Mouse (Mus musculus) heart, postnatal 36 days (tissue): Measurements from ENCODE around the gene Ccdc146. TPM values are rescaled to one million over a fixed set of nuclear protein-coding genes. Genes with fewer than 3 reads are reported as not detected.

Experiments
- DNase-seq, 2 experiments: peaks; one replicate each; pipeline ENCODE4 v3.0.0; 2021 to 2022
- intact Hi-C: fragments of 180-260 bp; cut with DNase I; formaldehyde crosslinking; loops from one replicate; pipeline ENCODE4 v1.15.1; 2025
- total RNA-seq, 2 experiments: library from RNA; stranded (reverse); gene quantifications; 2 replicates each; pipeline ENCODE4 v1.2.3; 2021

Ccdc146 gene
- total RNA-seq, 2 experiments from 2014 or later, result 2.1 to 3.4 TPM

DNA sequence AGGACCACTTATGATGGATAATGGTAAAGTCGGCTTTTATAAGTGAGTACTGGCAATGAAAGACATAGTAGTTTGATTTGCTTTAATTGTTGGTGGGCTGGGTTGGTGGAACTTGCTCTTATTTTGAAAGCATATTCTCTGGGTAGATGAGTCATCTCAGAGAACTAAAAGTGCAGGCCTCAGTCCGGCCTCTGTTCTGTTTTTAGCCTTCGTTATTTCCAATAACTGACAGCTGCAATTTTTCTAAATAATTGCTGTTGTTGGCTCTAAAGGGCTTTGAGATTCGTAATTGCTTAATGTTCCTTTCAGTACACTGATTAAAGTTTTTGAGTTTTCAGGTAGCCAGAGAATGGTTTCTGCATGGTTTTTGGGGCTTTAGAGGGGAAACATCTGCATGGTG is 153.7 kb downstream of the Ccdc146 start:
- intact Hi-C loops, result no loop called here
- no peak for DNase-seq

DNA sequence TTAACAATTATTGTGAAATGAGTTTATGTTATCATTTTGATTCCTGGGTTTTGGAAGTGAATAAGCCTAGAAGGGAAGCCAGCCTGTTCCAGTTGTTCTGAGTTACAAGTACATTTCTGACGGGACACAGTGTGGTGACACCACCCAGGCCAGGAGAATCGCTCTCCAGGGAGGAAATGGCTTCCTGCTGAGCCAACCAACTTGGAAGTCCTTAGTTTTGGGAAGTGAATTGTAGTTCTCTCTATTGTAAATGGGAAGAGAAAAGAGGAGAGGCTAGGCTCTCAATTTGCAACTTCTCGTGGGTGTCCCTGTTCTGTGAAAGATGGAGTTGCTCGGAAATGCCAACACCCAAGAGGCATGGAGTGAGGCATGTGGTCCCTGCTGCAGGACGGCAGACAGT is 155.0 kb downstream of the Ccdc146 start:
- DNase-seq, result peak; percentile 52 to 67
- intact Hi-C loops, result loop anchor here (10.0 kb wide), 2 partner anchors 355 to 465 kb away; partner anchors contain the start of gene Pmpcb

DNA sequence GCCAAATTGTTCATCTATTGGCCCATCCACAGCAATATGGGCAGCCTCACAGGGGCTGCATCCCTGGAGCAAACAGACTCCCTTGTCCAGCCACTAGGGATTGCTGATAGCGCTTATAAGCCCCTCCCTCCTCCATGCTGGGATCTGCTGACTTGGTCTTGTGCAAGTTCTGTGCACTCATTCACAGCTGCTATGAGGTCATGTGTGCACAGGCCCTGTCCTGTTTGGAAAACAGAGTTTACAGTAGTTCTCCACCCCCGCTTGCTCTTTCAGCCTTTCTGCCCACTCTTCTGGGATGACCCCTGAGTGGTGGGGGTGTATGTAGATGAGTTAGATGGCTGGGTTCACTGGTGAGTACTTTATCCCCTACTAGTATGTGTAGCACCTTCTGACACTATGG is 157.4 kb downstream of the Ccdc146 start:
- intact Hi-C loops, result loop anchor here (10.0 kb wide), 2 partner anchors 352 to 468 kb away; partner anchors contain the start of gene Pmpcb
- peak in 1 of 2 experiments; percentile 46 for DNase-seq

DNA sequence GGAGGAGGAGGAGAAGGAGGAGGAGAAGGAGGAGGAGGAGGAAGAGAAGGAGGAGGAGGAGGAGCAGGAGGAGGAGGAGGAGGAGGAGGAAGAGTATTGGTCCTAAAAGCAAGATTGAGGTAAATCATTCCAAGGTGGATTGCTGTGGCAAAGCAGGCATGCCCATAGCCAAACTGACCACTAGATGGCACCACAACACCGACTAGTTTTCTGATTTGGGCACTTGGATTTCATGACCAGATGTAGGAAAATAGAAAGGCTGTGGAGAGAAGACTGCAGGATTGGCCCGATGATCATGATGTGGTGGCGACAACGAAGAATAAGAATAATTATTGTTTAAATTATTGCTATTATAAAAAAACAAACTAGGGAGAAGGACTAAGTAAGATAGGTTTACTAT is 159.4 kb downstream of the Ccdc146 start:
- peak; percentile 85 to 88 for DNase-seq
- intact Hi-C loops, result loop anchor here (1.0 to 10.0 kb wide), 6 partner anchors 66 to 470 kb away; partner anchors contain the start of gene Pmpcb

DNA sequence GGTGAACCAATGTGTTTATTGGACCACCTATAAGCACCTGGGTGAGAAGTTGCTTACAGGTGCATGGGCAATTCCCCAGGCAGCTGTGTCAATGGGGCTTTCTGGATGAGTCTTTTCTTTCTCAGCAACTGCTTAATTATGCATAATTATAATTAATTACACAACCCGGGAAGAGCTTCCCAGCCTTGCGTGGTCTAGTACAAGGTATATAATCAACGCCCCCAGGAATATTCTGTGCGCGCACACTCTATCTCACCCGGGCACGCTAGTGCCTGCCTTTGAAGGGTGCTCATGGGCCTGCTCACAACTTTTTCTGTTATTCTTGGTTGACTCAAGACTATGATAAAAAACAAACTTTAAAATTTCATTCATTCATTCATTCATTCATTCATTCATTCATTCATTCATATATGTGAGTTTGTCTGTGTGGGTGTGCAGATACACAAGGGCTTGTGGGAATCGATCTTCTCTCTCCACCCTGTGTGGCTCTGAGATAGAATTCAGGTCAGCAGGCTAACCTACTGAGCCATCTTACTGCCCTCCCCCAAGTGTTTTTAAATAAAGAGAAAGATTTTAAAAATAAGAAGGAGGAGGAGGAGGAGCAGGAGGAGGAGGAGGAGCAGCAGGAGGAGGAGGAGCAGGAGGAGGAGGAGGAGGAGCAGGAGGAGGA is 160.0 kb downstream of the Ccdc146 start:
- DNase-seq, result no peak
- intact Hi-C loops, result loop anchor here (1.0 to 10.0 kb wide), 6 partner anchors 66 to 470 kb away; partner anchors contain the start of gene Pmpcb

DNA sequence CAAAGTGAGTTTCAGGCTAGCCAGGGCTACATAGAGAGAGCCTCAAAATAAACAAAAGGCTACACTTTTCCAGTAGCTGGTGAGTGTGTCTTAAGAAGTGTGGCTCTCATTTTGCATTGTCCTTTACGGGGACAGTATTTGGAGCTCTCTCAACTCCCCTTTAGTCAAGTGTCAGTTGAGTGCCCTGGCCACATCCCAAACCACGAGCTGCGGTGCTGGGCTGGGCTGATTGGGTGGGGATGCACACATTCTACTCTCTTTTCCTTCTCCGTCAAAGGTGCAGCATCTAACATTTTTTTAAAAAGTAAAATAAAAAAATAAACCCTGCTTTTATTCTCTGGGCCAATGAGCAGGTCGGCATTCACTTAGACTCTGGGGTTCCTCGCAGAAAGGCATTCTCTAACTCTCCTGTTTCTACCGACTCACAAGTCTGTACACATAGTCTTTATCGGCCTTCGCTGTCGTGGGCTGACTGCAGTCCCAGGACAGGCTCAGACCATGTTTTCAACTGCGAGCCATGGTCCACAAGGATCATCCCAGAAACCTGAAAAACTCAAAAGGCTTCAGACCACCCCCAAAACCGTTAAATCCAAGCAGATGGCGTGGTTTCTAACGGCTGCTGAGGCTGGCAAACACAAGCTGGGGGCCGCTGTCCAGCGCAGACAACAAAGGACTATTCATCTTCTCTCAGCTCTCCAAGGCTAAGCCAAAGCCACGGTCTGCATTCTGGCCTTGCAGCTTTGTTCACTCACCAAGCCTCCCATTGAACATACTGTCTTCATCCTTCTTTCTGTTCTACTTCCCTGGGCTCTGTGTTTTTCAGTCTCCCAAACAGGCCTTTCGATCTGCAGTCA is 161.0 kb downstream of the Ccdc146 start:
- intact Hi-C loops, result loop anchor here (2.0 to 10.0 kb wide), 4 partner anchors 67 to 471 kb away; partner anchors contain the start of gene Pmpcb
- DNase-seq, result no peak

DNA sequence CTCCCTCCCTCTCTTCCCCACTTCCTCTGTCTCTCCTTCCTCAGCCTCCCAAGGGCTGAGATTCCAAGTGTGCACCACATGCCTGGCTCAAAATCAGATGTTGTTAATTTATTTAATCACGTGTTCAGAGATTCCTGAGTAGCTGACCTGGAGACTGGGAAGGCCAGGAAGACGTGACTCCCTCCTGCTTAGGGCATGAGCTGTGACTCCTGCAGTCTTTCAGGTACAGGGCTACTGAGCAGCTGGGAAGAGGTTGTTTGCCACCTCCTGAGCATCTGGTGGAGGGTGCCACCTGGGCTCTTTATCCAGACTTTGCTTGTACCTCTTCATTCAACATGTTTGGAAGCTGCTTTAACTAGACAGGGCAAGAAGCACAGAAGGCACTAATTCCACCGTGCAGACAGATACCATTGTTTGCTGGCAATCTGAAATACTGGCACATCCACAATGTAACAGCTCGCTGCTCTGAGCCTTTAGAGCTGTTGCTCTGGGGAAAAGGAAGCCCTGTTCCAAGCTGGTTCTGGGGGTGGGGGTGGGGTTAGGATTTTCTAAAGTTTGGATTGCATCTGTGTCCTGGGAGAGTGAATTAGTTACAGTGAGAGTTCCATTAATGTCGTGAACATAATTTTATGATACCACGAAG is 163.2 kb downstream of the Ccdc146 start:
- intact Hi-C loops, result loop anchor here (10.0 kb wide), 2 partner anchors 347 to 473 kb away; partner anchors contain the start of gene Pmpcb
- DNase-seq, result no peak

DNA sequence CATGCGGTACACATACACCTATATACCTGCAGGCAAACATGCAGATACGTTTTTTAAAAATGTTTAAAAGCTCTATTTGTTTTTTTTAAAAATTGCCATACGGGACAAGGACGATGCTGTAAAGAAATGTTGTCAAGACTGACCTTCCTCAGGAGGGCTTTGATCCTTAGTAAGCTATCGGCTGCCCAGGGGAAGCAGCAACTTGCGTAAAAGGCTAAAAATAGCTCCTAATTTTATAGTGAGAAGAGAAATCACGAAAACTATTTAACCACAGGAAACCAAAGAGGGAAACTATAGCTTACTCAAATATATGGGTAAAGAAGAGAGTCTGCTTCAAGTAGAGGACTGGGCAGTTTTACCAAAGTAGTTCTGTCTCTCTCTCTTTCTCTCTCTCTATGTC is 163.7 kb downstream of the Ccdc146 start:
- intact Hi-C loops, result loop anchor here (10.0 kb wide), 2 partner anchors 346 to 474 kb away; partner anchors contain the start of gene Pmpcb
- no peak for DNase-seq

DNA sequence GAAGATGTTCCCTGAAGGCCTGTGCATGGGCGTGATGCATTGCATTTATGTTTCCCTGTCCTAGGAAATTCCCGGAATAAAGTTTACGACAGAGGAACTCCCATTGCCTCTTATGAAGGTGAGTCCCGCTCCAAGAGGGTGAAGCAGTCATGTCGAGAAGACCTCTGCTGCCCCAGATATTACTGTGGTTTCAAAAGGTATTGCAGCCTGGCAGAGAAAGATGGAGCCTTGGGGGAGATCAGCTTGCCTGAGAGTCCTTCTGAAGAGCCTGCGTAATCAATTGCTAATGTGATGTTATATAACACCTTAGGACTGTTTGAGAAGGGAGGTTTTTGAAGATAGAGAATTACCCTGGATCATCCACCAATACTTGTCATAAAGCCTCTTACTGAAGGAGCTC is 166.7 kb downstream of the Ccdc146 start:
- DNase-seq, result no peak
- intact Hi-C loops, result loop anchor here (5.0 to 10.0 kb wide), 3 partner anchors 71 to 243 kb away; partner anchors contain the start of gene Gsap

DNA sequence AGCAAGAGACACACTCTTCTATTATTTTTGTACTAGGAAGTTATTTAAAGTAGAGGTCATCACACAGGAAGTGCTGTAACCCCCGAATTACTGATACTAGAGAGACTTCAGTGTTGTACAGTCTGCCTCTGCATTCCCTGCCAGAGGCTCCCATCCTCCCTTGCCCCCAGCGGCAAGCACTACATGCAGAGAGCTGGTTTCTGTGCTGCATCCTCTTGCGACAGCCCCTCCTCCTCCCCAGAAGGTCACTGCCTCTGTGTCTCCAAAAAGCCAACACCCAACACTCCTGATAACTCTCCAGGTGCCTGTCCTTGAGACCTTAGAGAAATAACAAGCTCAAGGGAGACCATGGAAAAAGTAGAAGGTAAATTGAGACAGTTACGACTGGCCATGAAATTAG is 167.4 kb downstream of the Ccdc146 start:
- intact Hi-C loops, result loop anchor here (5.0 to 10.0 kb wide), 3 partner anchors 70 to 242 kb away; partner anchors contain the start of gene Gsap
- no peak for DNase-seq

DNA sequence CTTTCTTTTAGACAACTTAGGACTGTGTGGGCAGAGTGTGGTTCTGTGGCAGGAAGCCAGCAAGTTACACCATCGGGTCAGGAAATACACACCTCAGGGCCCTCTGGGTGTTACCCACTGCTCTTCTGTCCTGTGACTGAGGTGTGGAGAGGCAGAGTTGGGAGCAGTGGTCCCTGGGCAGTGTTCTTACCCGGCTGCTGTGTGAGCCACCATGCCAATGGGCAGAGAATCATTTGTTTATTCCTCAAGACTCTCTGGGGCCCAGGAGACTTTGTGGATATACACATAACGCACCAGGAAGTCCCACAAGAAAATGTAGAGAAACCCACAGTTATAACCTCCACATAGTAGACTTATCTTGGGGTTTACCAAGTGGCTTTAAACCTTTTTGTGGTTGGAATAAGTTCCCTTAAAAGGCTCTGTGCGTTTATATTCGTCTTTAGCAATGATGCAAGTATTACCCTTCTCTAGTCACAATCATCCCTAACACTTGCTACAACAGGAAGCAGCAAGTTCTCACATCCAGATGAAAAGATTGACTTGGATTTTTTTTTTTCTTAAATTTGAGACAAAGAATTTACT is 168.8 kb downstream of the Ccdc146 start:
- no peak for DNase-seq
- intact Hi-C loops, result loop anchor here (5.0 to 10.0 kb wide), 3 partner anchors 68 to 241 kb away; partner anchors contain the start of gene Gsap

DNA sequence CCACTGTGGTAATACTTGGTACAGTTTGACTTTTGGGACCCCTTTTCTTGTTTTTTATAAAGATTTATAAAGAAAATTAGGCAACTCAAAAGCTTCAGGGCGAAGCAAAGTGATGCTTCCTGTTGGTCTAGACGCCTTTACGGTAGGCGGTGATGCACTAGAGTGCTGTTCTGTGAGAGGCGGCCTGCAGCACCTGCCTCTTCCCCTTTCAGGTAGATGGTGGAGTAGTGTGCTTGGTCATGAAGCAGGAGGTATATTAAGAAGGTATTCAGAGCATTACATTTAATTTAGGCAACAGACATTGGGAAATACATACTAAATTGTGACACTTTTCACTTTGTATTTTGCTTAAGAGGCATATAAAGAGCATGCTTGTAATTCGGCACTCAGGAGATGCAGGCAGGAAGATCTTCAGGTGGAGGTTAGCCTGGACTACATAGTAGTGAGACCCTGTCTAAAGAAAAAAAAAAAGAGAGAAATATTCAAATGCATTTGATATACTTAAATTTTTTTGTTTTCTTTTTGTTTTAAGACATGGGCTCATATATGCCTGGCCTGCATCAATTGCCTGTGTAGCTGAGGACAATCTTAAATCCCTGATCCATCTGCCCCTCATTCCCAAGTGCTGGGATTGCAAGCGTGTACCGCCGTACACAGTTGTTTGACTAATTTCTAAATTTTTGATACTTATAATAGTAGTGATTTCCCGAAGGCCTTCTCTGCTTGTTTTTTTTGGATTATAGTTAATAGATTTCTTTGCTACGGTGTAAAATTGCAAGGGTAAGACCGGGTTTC is 169.5 kb downstream of the Ccdc146 start:
- intact Hi-C loops, result loop anchor here (5.0 to 10.0 kb wide), 4 partner anchors 68 to 240 kb away; partner anchors contain the start of genes Gsap and Ptpn12
- no peak for DNase-seq

DNA sequence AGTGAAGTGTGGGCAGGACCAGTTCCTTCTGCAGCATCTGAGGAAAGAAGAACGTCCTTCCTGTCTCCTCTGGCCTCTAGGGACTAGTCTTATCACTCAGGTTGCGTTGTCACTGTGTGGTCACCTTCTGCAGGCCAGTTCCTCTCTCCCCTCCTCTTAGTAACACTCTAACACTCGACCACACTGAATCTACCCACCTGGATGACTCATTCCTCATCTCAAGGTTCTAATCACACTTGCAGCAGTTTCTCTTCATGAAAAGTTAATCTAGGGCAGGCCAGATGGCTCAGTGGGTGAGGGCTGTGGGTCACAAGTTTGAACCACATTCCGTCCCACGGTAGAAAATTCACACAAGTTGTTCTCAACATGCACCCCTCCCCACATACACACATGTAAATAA is 175.6 kb downstream of the Ccdc146 start:
- intact Hi-C loops, result no loop called here
- DNase-seq, result no peak

DNA sequence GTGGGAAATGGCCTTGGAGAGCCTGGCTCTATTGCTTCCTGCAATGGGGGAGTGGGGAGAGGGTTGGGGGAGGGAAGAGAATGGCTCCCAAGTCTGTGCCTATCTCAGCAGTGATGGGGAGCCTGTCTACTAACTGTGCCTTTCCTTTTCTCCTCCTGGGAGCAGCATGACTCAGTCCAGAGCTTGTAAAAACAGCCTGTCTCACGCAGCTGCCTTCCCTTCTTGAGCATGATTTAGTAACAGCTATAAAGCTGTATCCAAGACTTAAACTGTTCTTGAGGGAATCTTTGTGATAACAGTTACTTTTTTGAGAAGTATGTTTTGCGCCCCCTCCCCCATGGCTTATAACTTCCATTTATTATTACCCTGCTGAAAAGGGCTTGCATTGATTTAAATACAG is 176.6 kb downstream of the Ccdc146 start:
- DNase-seq, result no peak

DNA sequence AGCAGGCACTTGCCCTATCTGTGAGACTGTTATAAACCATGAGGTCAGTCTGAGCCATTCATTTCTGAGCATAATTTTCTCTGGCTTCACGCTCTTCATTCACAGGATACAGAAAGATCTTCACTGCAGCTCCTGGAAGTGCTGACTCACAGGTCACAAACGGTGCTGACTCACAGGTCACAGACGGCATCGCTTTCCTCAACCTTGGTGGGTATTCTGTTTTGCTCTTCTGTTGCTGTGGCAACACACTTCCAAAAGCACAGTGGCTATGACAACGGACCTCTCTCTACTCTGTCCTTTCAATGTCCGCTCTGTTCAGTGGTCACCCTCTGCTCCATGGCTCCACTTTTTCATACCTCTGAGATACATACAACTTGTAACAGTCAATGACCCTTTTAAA is 177.7 kb downstream of the Ccdc146 start:
- no peak for DNase-seq
- intact Hi-C loops, result no loop called here

More for the DNA sequence above, 176.6 kb downstream of the Ccdc146 start:
- intact Hi-C loops, result no loop called here

DNA sequence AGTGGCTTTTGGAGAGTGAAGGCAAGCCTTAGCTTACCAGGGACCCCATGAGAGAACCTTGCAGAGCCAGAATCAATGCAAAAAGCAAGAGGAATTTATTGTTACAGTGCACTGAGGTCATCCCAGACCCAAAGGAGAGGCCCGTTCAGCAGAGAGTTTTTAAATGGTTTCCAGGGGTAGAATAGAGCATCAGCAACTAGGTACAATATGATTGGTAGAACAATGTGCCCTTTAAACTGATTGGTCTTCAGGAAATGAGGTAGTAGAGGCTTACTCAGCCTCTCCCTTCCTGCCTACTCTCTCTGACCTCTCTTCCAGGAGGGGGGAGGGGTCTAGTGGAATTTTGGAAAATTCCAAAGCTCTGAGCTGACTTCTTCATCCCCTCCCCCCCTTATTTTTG is 179.2 kb downstream of the Ccdc146 start:
- no peak for DNase-seq
- intact Hi-C loops, result no loop called here

DNA sequence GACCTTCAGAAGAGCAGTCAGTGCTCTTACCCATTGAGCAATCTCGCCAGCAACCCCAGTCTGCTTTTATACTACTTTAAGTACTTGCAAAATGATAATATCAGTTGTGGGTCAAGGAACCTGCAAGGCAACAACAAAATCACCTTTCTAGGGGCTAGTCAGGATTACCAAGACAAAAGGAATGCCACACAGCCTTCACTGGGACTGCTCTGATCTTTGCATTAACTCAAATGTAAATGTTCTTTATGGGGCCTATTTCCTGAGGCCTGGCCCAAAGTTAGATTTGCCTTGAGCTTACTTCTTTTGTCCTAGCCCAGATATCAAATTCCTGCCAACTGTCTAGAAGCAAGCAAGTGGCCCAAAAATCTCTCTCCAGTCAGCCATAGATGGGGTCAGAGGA is 179.9 kb downstream of the Ccdc146 start:
- intact Hi-C loops, result no loop called here
- DNase-seq, result no peak
